Mouse (Mus musculus): ENCODE measurements around the gene Magi1. TPM values are rescaled to one million over a fixed set of nuclear protein-coding genes. Genes with fewer than 3 reads are reported as not detected.

Gene Magi1
- polyA plus RNA-seq, 1 experiment = 2.3 TPM

GRCm38 (mm10) chr6:93845498-93845897 is 438.2 kb downstream of the Magi1 start:
- Histone ChIP-seq H3K9me3 (peaks cover 7% of the 10 kb centered on the region; the same call in 1 of the 2 replicates), H3K27me3 (replicated peaks) (no peaks in the 10 kb centered on the region), H3K4me3 (replicated peaks) (no peak overlapping the region), H3K36me3 (replicated peaks; ENCODE audit: low read length) (no peaks in the 10 kb centered on the region), H3K4me1 (no peaks in the 10 kb centered on the region)
- TF ChIP-seq GATA1 (IDR thresholded peaks at IDR 0.05; ENCODE audit: borderline replicate concordance, low read length) (no peak), FLI1 (IDR thresholded peaks at IDR 0.05; ENCODE audit: low read length) (no peak)

DNA sequence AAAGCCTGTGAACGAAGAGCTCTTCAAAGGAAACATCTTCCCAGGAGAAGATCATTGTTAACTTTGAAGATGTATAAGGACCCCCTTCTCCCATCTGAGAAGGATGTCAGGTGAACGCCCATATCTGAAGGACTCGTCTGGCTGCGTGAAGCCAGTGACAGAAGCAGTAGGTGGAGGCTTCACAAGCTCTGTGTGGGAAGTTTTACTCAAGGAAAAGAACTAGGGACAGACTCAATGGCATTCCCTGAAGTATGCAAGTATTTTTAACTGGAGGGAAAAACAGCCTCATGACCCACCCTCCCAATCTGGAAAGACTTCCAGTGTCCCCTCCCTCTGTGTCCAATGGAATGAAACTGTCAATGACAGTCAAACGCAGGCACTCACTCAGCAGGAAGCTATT is 438.6 kb downstream of the Magi1 start:
- H3K36me3 ChIP-seq (replicated peaks; ENCODE audit: low read length) = no peaks in the 10 kb centered on the region
- no peaks in the 10 kb centered on the region for H3K4me1 ChIP-seq
- H3K9me3 ChIP-seq = peaks cover 7% of the 10 kb centered on the region; the same call in 1 of the 2 replicates
- no peaks in the 10 kb centered on the region for H3K27me3 ChIP-seq (replicated peaks)
- TF ChIP-seq GATA1 (IDR thresholded peaks at IDR 0.05; ENCODE audit: borderline replicate concordance, low read length) (no peak), FLI1 (IDR thresholded peaks at IDR 0.05; ENCODE audit: low read length) (no peak)
- no peak overlapping the region for H3K4me3 ChIP-seq (replicated peaks)

DNA sequence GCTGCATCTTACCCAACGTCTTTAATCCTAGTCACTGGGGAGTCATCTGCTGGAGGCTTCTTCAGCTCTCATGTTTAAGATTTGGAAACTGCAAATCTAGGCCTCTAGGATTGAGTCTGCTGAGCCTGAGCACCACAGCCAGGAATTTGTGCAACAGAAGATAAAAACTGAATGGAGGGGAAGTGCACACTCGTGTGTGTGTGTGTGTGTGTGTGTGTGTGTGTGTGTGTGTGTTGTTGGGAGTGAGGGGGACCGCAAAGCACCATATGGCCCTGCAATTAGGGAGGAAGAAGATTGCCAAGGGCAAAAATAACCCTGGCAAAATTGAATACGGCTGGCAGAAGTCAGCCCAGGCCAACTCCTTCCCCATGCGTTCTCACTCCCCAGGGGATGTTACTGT is 439.1 kb downstream of the Magi1 start:
- Histone ChIP-seq H3K4me1 (no peaks in the 10 kb centered on the region), H3K27me3 (replicated peaks) (no peaks in the 10 kb centered on the region), H3K9me3 (peaks cover 9% of the 10 kb centered on the region; the same call in 1 of the 2 replicates), H3K36me3 (replicated peaks; ENCODE audit: low read length) (no peaks in the 10 kb centered on the region), H3K4me3 (replicated peaks) (no peak overlapping the region)
- no peak for TF ChIP-seq GATA1 (IDR thresholded peaks at IDR 0.05; ENCODE audit: borderline replicate concordance, low read length)
- TF ChIP-seq FLI1 (IDR thresholded peaks at IDR 0.05; ENCODE audit: low read length) = no peak

DNA sequence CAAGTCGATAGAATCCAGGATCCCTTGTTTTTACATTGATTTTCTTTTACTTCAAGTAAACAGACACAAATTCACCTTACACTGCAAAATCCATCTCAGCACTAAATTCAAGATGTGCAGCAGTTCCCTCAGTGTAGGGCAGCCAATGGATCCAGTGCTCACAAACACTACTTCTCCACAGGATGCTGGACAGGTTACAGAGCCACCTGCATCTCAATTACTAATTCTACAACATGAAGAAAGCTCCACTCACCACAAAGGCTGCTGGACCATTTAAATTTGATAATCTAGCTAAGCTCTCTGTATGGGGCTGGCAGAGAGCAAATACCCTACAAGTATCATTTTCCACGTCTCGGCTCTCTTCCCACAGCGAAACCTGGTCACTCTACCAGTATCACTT is 445.3 kb downstream of the Magi1 start:
- Histone ChIP-seq H3K9me3 (peaks cover 18% of the 10 kb centered on the region), H3K4me3 (replicated peaks) (no peak overlapping the region), H3K4me1 (no peaks in the 10 kb centered on the region), H3K27me3 (replicated peaks) (no peaks in the 10 kb centered on the region), H3K36me3 (replicated peaks; ENCODE audit: low read length) (no peaks in the 10 kb centered on the region)
- TF ChIP-seq GATA1 (IDR thresholded peaks at IDR 0.05; ENCODE audit: borderline replicate concordance, low read length) (no peak), FLI1 (IDR thresholded peaks at IDR 0.05; ENCODE audit: low read length) (no peak)

DNA sequence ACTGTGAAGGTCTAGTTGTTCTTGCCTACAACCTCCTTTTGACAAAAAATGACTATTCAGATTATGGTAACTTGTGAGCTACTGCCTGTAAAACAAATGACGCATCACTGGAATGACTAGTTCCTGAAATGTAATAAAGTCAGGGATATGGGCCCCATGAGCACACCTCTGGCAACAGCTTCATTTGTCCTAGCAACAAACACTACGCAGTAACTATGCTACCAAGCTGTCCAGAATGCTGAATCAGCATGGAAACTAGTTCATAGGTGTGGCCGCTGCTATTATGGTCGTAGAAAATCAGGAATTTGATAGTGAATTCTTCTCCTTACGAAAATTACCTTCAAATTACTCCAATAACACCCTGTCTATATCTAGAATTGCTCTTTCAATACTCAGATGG is 447.1 kb downstream of the Magi1 start:
- H3K36me3 ChIP-seq (replicated peaks; ENCODE audit: low read length) = no peaks in the 10 kb centered on the region
- no peak overlapping the region for H3K4me3 ChIP-seq (replicated peaks)
- TF ChIP-seq GATA1 (IDR thresholded peaks at IDR 0.05; ENCODE audit: borderline replicate concordance, low read length) (no peak), FLI1 (IDR thresholded peaks at IDR 0.05; ENCODE audit: low read length) (no peak)
- no peaks in the 10 kb centered on the region for H3K4me1 ChIP-seq
- peaks cover 18% of the 10 kb centered on the region for H3K9me3 ChIP-seq
- H3K27me3 ChIP-seq (replicated peaks) = no peaks in the 10 kb centered on the region

GRCm38 (mm10) chr6:93835211-93835610 is 448.5 kb downstream of the Magi1 start:
- H3K4me1 ChIP-seq = no peaks in the 10 kb centered on the region
- no peaks in the 10 kb centered on the region for H3K27me3 ChIP-seq (replicated peaks)
- H3K9me3 ChIP-seq = peaks cover 31% of the 10 kb centered on the region
- TF ChIP-seq GATA1 (IDR thresholded peaks at IDR 0.05; ENCODE audit: borderline replicate concordance, low read length) = no peak
- TF ChIP-seq FLI1 (IDR thresholded peaks at IDR 0.05; ENCODE audit: low read length) = no peak
- H3K4me3 ChIP-seq (replicated peaks) = no peak overlapping the region
- H3K36me3 ChIP-seq (replicated peaks; ENCODE audit: low read length) = no peaks in the 10 kb centered on the region

DNA sequence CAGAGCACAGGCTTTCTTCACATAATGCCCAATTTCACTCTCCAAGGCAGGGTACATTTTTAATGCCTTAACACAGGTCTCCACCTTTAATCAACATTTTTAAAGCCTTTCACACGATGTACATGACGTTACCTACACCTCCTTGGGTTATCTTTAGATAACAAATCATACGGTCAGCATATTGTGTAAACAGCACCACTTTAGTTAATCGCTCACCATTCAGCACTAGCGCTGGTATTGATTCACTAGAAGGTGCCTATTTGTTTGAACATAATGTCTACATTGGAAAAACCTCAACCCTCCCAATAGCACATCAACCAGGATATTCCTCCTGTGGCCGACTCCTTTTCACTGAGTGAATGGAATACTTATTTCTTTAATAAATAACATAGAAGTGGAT is 455.5 kb downstream of the Magi1 start:
- Histone ChIP-seq H3K4me3 (replicated peaks) (no peak overlapping the region), H3K27me3 (replicated peaks) (no peaks in the 10 kb centered on the region), H3K36me3 (replicated peaks; ENCODE audit: low read length) (no peaks in the 10 kb centered on the region), H3K9me3 (peaks cover 37% of the 10 kb centered on the region), H3K4me1 (no peaks in the 10 kb centered on the region)
- no peak for TF ChIP-seq FLI1 (IDR thresholded peaks at IDR 0.05; ENCODE audit: low read length)
- no peak for TF ChIP-seq GATA1 (IDR thresholded peaks at IDR 0.05; ENCODE audit: borderline replicate concordance, low read length)

DNA sequence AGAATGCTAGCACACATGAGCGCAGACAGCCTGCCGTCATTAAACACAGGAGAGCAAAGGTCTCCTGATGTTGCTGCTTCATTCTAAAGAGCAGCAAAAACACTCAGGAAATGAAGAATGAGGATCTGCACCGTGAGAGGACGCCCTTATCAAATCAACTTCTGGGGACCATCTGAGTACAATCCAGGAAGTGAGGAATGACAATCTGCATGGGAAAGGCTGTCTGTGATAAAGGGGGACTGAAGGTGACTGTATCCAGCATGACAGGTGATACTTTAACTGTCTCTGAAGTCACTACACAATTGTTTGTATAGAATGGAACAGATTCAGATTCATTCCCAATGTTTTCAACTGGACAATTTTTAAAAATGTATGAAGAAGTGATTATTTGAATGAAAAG is 456.8 kb downstream of the Magi1 start:
- Histone ChIP-seq H3K36me3 (replicated peaks; ENCODE audit: low read length) (no peaks in the 10 kb centered on the region), H3K4me3 (replicated peaks) (no peak overlapping the region), H3K9me3 (peaks cover 45% of the 10 kb centered on the region), H3K4me1 (no peaks in the 10 kb centered on the region), H3K27me3 (replicated peaks) (no peaks in the 10 kb centered on the region)
- TF ChIP-seq GATA1 (IDR thresholded peaks at IDR 0.05; ENCODE audit: borderline replicate concordance, low read length) (no peak), FLI1 (IDR thresholded peaks at IDR 0.05; ENCODE audit: low read length) (no peak)

DNA sequence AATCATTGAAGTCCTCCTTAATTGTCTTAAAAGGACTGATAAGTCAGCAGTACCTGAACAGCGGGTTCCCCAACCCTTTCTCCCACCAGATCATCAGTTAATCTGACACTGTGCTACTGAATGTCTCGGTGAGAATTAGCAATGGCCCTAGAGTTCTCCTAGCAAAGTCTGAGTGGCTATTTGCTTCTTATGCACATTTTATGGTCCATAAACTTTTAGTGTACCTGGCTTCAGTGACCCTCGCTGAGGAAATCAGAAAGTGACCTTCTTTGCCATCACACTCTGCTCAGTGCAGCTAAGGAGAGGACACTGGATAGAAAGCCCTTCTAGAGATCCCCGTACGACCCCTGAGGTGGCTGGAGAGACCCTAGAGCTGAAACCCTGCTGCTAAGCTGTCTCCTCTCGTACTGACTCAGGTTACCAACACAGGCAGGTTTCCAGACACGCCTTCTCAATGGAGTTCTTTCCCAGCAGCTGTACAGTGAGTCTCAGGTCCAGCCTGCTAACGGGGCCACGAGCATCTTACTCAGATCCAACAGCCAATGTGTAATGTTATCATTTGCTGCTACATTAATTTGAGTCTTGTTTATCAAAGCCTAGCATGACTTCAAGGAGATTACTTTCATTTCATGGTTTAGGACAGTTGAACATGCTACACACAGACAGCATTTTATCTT is 461.4 kb downstream of the Magi1 start:
- Histone ChIP-seq H3K4me3 (replicated peaks) (no peak overlapping the region), H3K36me3 (replicated peaks; ENCODE audit: low read length) (no peaks in the 10 kb centered on the region), H3K27me3 (replicated peaks) (no peaks in the 10 kb centered on the region), H3K4me1 (no peaks in the 10 kb centered on the region), H3K9me3 (peaks cover 44% of the 10 kb centered on the region)
- TF ChIP-seq GATA1 (IDR thresholded peaks at IDR 0.05; ENCODE audit: borderline replicate concordance, low read length) (no peak), FLI1 (IDR thresholded peaks at IDR 0.05; ENCODE audit: low read length) (no peak)

DNA sequence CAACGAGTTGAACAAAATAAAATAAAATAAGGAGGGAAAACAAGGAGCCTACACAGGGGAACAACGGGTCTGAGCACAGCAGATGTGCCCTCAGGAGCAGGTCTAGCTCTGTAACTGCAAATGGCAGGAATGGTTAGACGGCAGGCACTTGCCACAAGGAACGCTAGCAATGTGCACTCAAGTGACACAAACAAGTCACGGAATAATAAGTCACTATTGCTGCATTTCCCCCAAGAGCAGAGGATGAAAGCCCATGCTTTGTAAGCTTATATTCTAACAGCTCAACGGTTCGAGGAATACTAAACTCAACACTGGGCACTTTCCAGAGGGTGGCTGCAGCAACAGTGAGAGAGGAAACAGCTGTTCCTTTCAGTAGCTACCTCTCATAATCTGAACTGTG is 462.2 kb downstream of the Magi1 start:
- no peak for TF ChIP-seq GATA1 (IDR thresholded peaks at IDR 0.05; ENCODE audit: borderline replicate concordance, low read length)
- no peak for TF ChIP-seq FLI1 (IDR thresholded peaks at IDR 0.05; ENCODE audit: low read length)

More for the DNA sequence above, 462.2 kb downstream of the Magi1 start:
- no peaks in the 10 kb centered on the region for H3K27me3 ChIP-seq (replicated peaks)
- H3K4me1 ChIP-seq = no peaks in the 10 kb centered on the region
- no peak overlapping the region for H3K4me3 ChIP-seq (replicated peaks)
- H3K9me3 ChIP-seq = peaks cover 41% of the 10 kb centered on the region
- no peaks in the 10 kb centered on the region for H3K36me3 ChIP-seq (replicated peaks; ENCODE audit: low read length)

All from megakaryocyte, embryonic 14.5 days (primary cell).